Mouse (Mus musculus): ENCODE data around the gene Col4a4.

Col4a4 gene

GRCm38 (mm10) chr1:82476256-82476655 lies 110.4 kb downstream of the Col4a4 start:
- DNase-seq (ENCODE audit: extremely low read depth, low read depth) = no peak

GRCm38 (mm10) chr1:82475821-82476220 lies 110.8 kb downstream of the Col4a4 start:
- DNase-seq (ENCODE audit: extremely low read depth, low read depth) = no peak

- no peak for DNase-seq (ENCODE audit: extremely low read depth, low read depth)
Observed at GRCm38 (mm10) chr1:82475254-82475653, 111.4 kb downstream of the Col4a4 start.

- DNase-seq (ENCODE audit: extremely low read depth, low read depth) = no peak
Observed at GRCm38 (mm10) chr1:82474461-82474961, 112.1 kb downstream of the Col4a4 start.

GRCm38 (mm10) chr1:82473467-82473866 lies 113.2 kb downstream of the Col4a4 start:
- no peak for DNase-seq (ENCODE audit: extremely low read depth, low read depth)

GRCm38 (mm10) chr1:82470516-82471225 lies 116.0 kb downstream of the Col4a4 start:
- DNase-seq (ENCODE audit: extremely low read depth, low read depth) = no peak

GRCm38 (mm10) chr1:82468872-82469271 lies 117.8 kb downstream of the Col4a4 start:
- no peak for DNase-seq (ENCODE audit: extremely low read depth, low read depth)

- no peak for DNase-seq (ENCODE audit: extremely low read depth, low read depth)
Observed at GRCm38 (mm10) chr1:82465321-82465853, 121.3 kb downstream of the Col4a4 start.

GRCm38 (mm10) chr1:82461041-82461440 lies 125.6 kb downstream of the Col4a4 start:
- no peak for DNase-seq (ENCODE audit: extremely low read depth, low read depth)

- DNase-seq (ENCODE audit: extremely low read depth, low read depth) = no peak
Observed at GRCm38 (mm10) chr1:82459926-82460325, 126.7 kb downstream of the Col4a4 start.

GRCm38 (mm10) chr1:82459350-82459749 lies 127.3 kb downstream of the Col4a4 start:
- no peak for DNase-seq (ENCODE audit: extremely low read depth, low read depth)

GRCm38 (mm10) chr1:82454031-82454430 lies 132.6 kb downstream of the Col4a4 start:
- DNase-seq (ENCODE audit: extremely low read depth, low read depth) = no peak

GRCm38 (mm10) chr1:82451927-82452651 lies 134.6 kb downstream of the Col4a4 start:
- no peak for DNase-seq (ENCODE audit: extremely low read depth, low read depth)

GRCm38 (mm10) chr1:82449851-82450250 lies 136.8 kb downstream of the Col4a4 start:
- DNase-seq (ENCODE audit: extremely low read depth, low read depth) = no peak

GRCm38 (mm10) chr1:82446049-82446448 lies 140.6 kb downstream of the Col4a4 start:
- no peak for DNase-seq (ENCODE audit: extremely low read depth, low read depth)

GRCm38 (mm10) chr1:82443517-82443916 lies 143.1 kb downstream of the Col4a4 start:
- DNase-seq (ENCODE audit: extremely low read depth, low read depth) = no peak

GRCm38 (mm10) chr1:82440123-82440522 lies 146.5 kb downstream of the Col4a4 start:
- no peak for DNase-seq (ENCODE audit: extremely low read depth, low read depth)

GRCm38 (mm10) chr1:82437273-82437672 lies 149.4 kb downstream of the Col4a4 start:
- DNase-seq (ENCODE audit: extremely low read depth, low read depth) = no peak

GRCm38 (mm10) chr1:82433649-82434005 lies 153.0 kb downstream of the Col4a4 start:
- DNase-seq (ENCODE audit: extremely low read depth, low read depth) = no peak

GRCm38 (mm10) chr1:82432919-82433648 lies 153.6 kb downstream of the Col4a4 start:
- DNase-seq (ENCODE audit: extremely low read depth, low read depth) = no peak

GRCm38 (mm10) chr1:82429061-82429460 lies 157.6 kb downstream of the Col4a4 start:
- no peak for DNase-seq (ENCODE audit: extremely low read depth, low read depth)

GRCm38 (mm10) chr1:82427729-82428128 lies 158.9 kb downstream of the Col4a4 start:
- no peak for DNase-seq (ENCODE audit: extremely low read depth, low read depth)
